Mouse (Mus musculus): Measurements from ENCODE around the gene Mast4. TPM values are rescaled to one million over a fixed set of nuclear protein-coding genes. Genes with fewer than 3 reads are reported as not detected.

Gene Mast4
- polyA plus RNA-seq, 1 experiment from 2014 or later, result 36.9 TPM

DNA sequence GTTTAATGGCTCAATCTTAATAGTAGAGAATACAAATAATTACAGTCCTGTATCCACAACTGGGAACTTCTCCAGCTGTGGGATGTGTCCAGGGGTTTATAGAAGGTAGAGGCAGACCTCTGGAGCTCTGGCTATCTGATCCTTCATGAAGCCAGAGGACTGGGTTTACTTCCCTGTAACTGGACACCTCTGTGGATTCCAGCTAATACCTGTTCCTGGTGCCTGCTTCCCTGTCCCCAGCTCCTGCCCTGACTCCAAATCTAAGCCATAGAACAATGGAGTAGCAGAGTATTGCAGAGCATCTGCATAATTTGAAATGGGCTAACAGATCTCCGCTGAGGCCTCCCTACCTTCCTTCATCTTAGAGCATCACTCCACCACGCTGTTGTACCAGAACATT is 398.1 kb downstream of the Mast4 start:
- ATAC-seq (replicated peaks; ENCODE audit: extremely low read depth, insufficient read depth, low FRiP score), result no peak
- no peak overlapping the region for H3K4me3 ChIP-seq (ENCODE audit: low read length)
- WGBS, result 95% methylated on average over 2 of the region's 2 CpGs
- peaks cover 24% of the 10 kb centered on the region for H3K4me1 ChIP-seq (ENCODE audit: control insufficient read depth, insufficient read depth, low read length)
- H3K27ac ChIP-seq (ENCODE audit: low read length), result peak overlapping the region; percentile 42; the same call in 1 of the 2 replicates
- no peak overlapping the region for H3K4me2 ChIP-seq (ENCODE audit: low read depth, low read length)
- no peaks in the 10 kb centered on the region for H3K9me3 ChIP-seq (replicated peaks; ENCODE audit: control insufficient read depth, low read length)
- no peaks in the 10 kb centered on the region for H3K27me3 ChIP-seq (ENCODE audit: control insufficient read depth, insufficient read depth, low read length)
- no peak overlapping the region for H3K9ac ChIP-seq (ENCODE audit: low read length)
- H3K36me3 ChIP-seq (ENCODE audit: control insufficient read depth, insufficient read depth), result no peaks in the 10 kb centered on the region

DNA sequence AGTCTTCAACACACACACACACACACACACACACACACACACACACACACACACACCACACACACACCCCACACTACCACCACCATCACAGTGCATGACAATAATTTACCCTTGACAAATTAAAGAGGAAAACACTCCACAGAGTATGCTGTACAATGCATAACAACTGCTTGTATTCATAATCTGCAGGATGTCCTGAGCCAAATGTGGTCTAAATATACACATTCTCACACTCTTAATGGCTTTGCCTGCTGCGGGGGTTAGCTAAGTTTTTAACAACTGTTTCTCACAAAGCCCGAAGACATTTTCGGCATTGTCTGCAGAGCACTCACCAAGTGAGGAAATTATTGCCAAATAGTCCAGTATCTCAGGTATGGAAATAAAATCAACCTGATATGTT is 398.5 kb downstream of the Mast4 start:
- H3K4me1 ChIP-seq (ENCODE audit: control insufficient read depth, insufficient read depth, low read length), result peaks cover 24% of the 10 kb centered on the region
- H3K9ac ChIP-seq (ENCODE audit: low read length), result no peak overlapping the region
- no peak for ATAC-seq (replicated peaks; ENCODE audit: extremely low read depth, insufficient read depth, low FRiP score)
- no peaks in the 10 kb centered on the region for H3K27me3 ChIP-seq (ENCODE audit: control insufficient read depth, insufficient read depth, low read length)
- 68% methylated on average over 3 of the region's 3 CpGs for WGBS
- H3K27ac ChIP-seq (ENCODE audit: low read length), result peak overlapping the region; percentile 42; the same call in 1 of the 2 replicates
- H3K36me3 ChIP-seq (ENCODE audit: control insufficient read depth, insufficient read depth), result no peaks in the 10 kb centered on the region
- H3K9me3 ChIP-seq (replicated peaks; ENCODE audit: control insufficient read depth, low read length), result no peaks in the 10 kb centered on the region
- no peak overlapping the region for H3K4me2 ChIP-seq (ENCODE audit: low read depth, low read length)
- H3K4me3 ChIP-seq (ENCODE audit: low read length), result no peak overlapping the region

DNA sequence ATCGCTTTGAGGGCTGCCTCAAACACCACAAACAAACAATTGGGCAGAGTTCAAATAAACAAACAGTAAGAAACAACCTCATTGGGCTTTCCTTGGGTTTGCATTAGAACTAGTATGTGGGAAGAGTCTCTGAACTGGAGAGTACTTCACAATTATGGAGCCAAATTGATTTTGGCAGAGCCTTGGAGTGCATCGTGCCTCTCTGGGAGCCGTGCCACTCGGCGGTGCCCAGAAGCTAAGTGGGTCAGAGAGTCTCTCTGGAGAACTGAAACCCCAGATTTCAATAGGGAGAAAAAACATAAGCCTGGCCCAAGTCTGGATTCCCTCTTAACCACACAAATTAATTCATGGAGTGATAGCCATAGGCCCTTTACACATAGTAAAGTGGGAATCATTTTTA is 400.6 kb downstream of the Mast4 start:
- Histone ChIP-seq H3K4me3 (ENCODE audit: low read length) (no peak overlapping the region), H3K27me3 (ENCODE audit: control insufficient read depth, insufficient read depth, low read length) (no peaks in the 10 kb centered on the region), H3K9me3 (replicated peaks; ENCODE audit: control insufficient read depth, low read length) (no peaks in the 10 kb centered on the region), H3K4me2 (ENCODE audit: low read depth, low read length) (no peak overlapping the region), H3K27ac (ENCODE audit: low read length) (no peak overlapping the region), H3K4me1 (ENCODE audit: control insufficient read depth, insufficient read depth, low read length) (peaks cover 23% of the 10 kb centered on the region), H3K9ac (ENCODE audit: low read length) (no peak overlapping the region), H3K36me3 (ENCODE audit: control insufficient read depth, insufficient read depth) (no peaks in the 10 kb centered on the region)
- WGBS, result 85% methylated on average over 5 of the region's 5 CpGs
- no peak for ATAC-seq (replicated peaks; ENCODE audit: extremely low read depth, insufficient read depth, low FRiP score)

DNA sequence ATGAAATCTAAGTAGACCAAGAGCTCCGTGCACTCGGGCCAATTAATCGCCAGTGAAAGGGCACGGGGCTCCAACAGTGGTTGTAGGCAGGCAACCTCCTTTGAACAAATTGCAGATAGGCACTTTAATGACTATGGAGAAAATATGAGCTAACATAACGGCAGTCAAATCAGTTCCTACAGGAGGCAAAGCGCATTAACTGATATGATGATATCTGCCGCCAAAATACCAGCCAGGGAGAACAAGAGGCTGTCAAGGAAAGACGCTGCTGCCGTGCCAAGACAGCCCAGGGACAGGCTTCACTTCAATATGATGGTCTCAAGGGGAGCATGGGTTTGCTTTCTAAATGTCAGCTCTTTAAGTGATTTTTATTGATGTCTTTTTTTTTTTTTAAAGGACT is 401.9 kb downstream of the Mast4 start:
- Histone ChIP-seq H3K9me3 (replicated peaks; ENCODE audit: control insufficient read depth, low read length) (no peaks in the 10 kb centered on the region), H3K4me3 (ENCODE audit: low read length) (no peak overlapping the region), H3K36me3 (ENCODE audit: control insufficient read depth, insufficient read depth) (no peaks in the 10 kb centered on the region), H3K9ac (ENCODE audit: low read length) (no peak overlapping the region), H3K4me1 (ENCODE audit: control insufficient read depth, insufficient read depth, low read length) (peaks cover 18% of the 10 kb centered on the region), H3K27ac (ENCODE audit: low read length) (no peak overlapping the region), H3K4me2 (ENCODE audit: low read depth, low read length) (no peak overlapping the region), H3K27me3 (ENCODE audit: control insufficient read depth, insufficient read depth, low read length) (no peaks in the 10 kb centered on the region)
- no peak for ATAC-seq (replicated peaks; ENCODE audit: extremely low read depth, insufficient read depth, low FRiP score)
- WGBS, result 68% methylated on average over 9 of the region's 9 CpGs

DNA sequence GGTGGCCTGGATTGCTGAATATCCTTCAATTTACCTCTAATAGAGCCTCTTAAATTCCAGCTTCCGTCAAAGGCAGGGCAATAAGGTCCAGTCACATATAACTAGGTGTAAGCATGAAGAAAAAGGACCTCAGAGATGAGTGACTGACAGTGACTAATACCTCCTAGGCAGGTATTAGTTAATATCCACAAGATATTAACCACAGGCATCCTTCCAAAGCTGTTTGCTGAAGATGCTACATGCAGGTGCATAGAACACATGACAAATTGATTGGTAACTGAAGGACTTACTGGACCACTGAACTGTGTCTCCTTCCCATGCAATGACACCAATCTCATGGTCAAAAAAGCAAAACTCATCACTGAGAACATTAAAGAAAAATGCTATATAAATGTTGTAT is 402.3 kb downstream of the Mast4 start:
- 90% methylated on average over 1 of the region's 1 CpGs for WGBS
- Histone ChIP-seq H3K4me3 (ENCODE audit: low read length) (no peak overlapping the region), H3K36me3 (ENCODE audit: control insufficient read depth, insufficient read depth) (no peaks in the 10 kb centered on the region), H3K9ac (ENCODE audit: low read length) (no peak overlapping the region), H3K9me3 (replicated peaks; ENCODE audit: control insufficient read depth, low read length) (no peaks in the 10 kb centered on the region), H3K4me1 (ENCODE audit: control insufficient read depth, insufficient read depth, low read length) (peaks cover 15% of the 10 kb centered on the region), H3K4me2 (ENCODE audit: low read depth, low read length) (no peak overlapping the region), H3K27me3 (ENCODE audit: control insufficient read depth, insufficient read depth, low read length) (no peaks in the 10 kb centered on the region), H3K27ac (ENCODE audit: low read length) (no peak overlapping the region)
- ATAC-seq (replicated peaks; ENCODE audit: extremely low read depth, insufficient read depth, low FRiP score), result no peak

DNA sequence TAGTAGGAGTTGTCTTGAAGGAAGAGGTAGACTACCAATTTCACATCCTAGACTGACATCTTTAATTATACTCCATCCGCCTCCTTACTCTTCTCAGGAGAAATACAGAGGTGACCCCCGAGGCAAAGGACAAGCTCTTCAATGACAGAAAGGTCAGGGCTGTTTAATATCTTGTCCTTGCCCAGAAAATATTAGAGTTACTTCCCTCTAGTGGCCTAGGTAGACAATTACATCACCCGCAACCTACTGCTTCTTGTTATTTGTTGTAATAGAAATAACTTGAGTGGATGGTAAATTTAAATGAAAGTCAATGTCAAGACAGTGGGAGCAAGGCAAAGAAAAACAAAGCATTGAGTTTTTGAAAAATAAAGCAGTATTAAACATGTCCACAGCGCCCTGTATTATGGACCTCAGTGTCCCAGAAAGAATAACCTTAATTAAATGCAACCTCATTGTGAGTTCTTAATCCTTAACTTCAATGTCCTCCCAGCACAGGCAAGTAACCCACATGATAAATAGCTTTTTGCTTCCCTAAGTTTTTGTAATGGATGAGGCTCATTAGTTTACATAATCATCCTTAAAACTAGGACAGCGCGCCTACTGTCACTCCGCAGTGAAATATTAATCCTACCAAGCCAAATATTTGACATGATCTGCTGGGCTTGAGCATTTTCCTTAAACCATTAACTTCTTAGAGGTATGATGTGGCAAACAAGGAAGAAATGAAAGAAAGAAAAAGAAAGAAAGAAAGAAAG is 408.3 kb downstream of the Mast4 start:
- no peak overlapping the region for H3K9ac ChIP-seq (ENCODE audit: low read length)
- no peak overlapping the region for H3K4me3 ChIP-seq (ENCODE audit: low read length)
- 87% methylated on average over 7 of the region's 7 CpGs for WGBS
- no peak for ATAC-seq (replicated peaks; ENCODE audit: extremely low read depth, insufficient read depth, low FRiP score)
- no peaks in the 10 kb centered on the region for H3K27me3 ChIP-seq (ENCODE audit: control insufficient read depth, insufficient read depth, low read length)
- no peak overlapping the region for H3K4me2 ChIP-seq (ENCODE audit: low read depth, low read length)
- no peaks in the 10 kb centered on the region for H3K4me1 ChIP-seq (ENCODE audit: control insufficient read depth, insufficient read depth, low read length)
- no peaks in the 10 kb centered on the region for H3K9me3 ChIP-seq (replicated peaks; ENCODE audit: control insufficient read depth, low read length)
- H3K36me3 ChIP-seq (ENCODE audit: control insufficient read depth, insufficient read depth), result no peaks in the 10 kb centered on the region
- no peak overlapping the region for H3K27ac ChIP-seq (ENCODE audit: low read length)

DNA sequence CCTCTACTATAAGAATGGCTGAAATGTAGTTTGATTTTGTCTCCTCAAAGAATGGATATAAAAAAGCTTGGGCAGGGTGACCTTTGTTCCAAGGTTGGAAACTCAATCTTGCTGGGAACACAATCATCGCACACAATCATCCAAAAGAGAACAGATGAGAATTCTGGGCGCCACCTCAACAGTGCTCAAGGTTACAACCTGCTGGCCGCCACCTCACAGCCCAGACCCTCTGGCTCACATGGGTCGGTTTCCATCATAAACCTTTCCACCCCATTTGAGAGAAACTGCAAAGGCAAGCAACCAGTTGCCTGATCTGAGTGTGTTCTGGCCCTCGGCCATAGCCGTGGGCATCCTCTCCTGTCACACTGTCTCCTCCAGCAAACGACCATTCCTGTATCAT is 414.6 kb downstream of the Mast4 start:
- Histone ChIP-seq H3K4me1 (ENCODE audit: control insufficient read depth, insufficient read depth, low read length) (peaks cover 16% of the 10 kb centered on the region), H3K4me3 (ENCODE audit: low read length) (no peak overlapping the region), H3K9me3 (replicated peaks; ENCODE audit: control insufficient read depth, low read length) (no peaks in the 10 kb centered on the region), H3K36me3 (ENCODE audit: control insufficient read depth, insufficient read depth) (no peaks in the 10 kb centered on the region), H3K27me3 (ENCODE audit: control insufficient read depth, insufficient read depth, low read length) (no peaks in the 10 kb centered on the region), H3K4me2 (ENCODE audit: low read depth, low read length) (no peak overlapping the region), H3K27ac (ENCODE audit: low read length) (no peak overlapping the region), H3K9ac (ENCODE audit: low read length) (no peak overlapping the region)
- WGBS, result 87% methylated on average over 7 of the region's 7 CpGs
- no peak for ATAC-seq (replicated peaks; ENCODE audit: extremely low read depth, insufficient read depth, low FRiP score)

DNA sequence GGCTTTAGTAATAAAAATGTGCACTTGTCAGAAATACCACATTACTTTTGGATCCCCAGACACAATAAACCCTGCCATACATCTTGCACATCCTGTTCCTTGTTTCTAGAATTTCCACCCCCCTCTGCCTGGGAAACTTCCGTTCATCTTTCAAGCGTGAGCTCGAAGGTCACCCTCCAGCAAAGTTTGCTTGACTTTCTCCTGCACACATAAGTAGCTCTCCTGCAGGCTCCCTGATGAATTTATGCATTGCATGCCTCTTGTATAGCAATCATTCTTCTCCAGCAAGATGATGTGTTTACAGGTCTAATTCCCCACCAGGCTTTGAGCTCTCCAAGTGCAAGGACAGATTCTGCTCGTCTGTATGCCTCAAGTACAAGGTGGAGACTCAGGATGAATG is 415.7 kb downstream of the Mast4 start:
- Histone ChIP-seq H3K27ac (ENCODE audit: low read length) (no peak overlapping the region), H3K4me2 (ENCODE audit: low read depth, low read length) (no peak overlapping the region), H3K36me3 (ENCODE audit: control insufficient read depth, insufficient read depth) (no peaks in the 10 kb centered on the region), H3K9ac (ENCODE audit: low read length) (no peak overlapping the region), H3K27me3 (ENCODE audit: control insufficient read depth, insufficient read depth, low read length) (no peaks in the 10 kb centered on the region), H3K4me1 (ENCODE audit: control insufficient read depth, insufficient read depth, low read length) (peaks cover 17% of the 10 kb centered on the region), H3K9me3 (replicated peaks; ENCODE audit: control insufficient read depth, low read length) (no peaks in the 10 kb centered on the region), H3K4me3 (ENCODE audit: low read length) (no peak overlapping the region)
- ATAC-seq (replicated peaks; ENCODE audit: extremely low read depth, insufficient read depth, low FRiP score), result no peak
- 25% methylated on average over 4 of the region's 4 CpGs for WGBS

DNA sequence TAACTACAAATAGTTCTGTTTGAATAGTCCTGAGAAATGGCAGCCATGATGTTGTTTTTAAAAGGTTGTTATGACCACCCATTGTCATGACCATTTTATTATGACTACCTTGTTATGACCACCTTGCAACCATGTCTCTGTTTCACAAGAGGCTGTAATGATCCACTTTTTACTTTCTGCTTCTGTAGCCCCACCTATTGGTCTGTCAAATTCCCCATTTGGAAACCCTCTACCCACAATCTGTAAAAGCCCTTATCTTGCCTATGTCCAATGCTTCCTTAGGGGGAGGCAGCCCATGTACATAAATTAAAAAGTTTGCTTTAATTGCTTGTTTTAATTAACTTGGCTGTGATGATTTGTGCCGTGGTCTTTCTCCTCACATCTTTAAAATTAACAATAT is 419.0 kb downstream of the Mast4 start:
- Histone ChIP-seq H3K27me3 (ENCODE audit: control insufficient read depth, insufficient read depth, low read length) (no peaks in the 10 kb centered on the region), H3K9ac (ENCODE audit: low read length) (no peak overlapping the region), H3K4me1 (ENCODE audit: control insufficient read depth, insufficient read depth, low read length) (peaks cover 17% of the 10 kb centered on the region), H3K27ac (ENCODE audit: low read length) (no peak overlapping the region), H3K9me3 (replicated peaks; ENCODE audit: control insufficient read depth, low read length) (no peaks in the 10 kb centered on the region), H3K4me3 (ENCODE audit: low read length) (no peak overlapping the region), H3K36me3 (ENCODE audit: control insufficient read depth, insufficient read depth) (no peaks in the 10 kb centered on the region), H3K4me2 (ENCODE audit: low read depth, low read length) (no peak overlapping the region)
- 84% methylated on average over 1 of the region's 1 CpGs for WGBS
- ATAC-seq (replicated peaks; ENCODE audit: extremely low read depth, insufficient read depth, low FRiP score), result no peak

Data from heart, embryonic 16.5 days (tissue).